Mouse (Mus musculus): ENCODE measurements around the gene Rsph1. TPM values are rescaled to one million over a fixed set of nuclear protein-coding genes. Genes with fewer than 3 reads are reported as not detected.

Rsph1 gene
- polyA plus RNA-seq, 1 experiment, result 0.51 TPM

DNA sequence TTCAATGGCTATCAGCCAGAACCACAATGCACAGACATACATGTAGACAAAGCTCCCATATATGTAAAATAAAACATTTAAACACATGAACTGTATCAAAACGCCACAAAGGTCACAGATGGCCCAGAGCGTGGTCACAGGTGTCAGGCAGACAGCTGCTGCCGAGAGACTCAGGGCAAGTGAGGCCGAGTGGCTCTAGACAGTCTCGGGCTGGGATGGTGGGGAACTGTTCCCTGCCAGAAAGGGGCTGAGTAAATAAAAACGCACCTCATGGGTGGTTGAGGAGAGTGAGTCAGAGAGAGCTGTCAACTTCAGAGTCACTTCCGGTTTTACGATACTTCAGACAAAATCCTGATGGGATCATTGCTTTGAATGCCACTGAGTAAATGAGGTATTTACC is 52.6 kb downstream of the Rsph1 start:
- Histone ChIP-seq H3K36me3 (ENCODE audit: control insufficient read depth, insufficient read depth, low read length) (peaks cover 34% of the 10 kb centered on the region), H3K27ac (ENCODE audit: control insufficient read depth, insufficient read depth, low read length) (peak overlapping the region; percentile 63; the same call in 1 of the 2 replicates), H3K4me1 (replicated peaks; ENCODE audit: control insufficient read depth, insufficient read depth, low read length) (peaks cover 33% of the 10 kb centered on the region), H3K27me3 (ENCODE audit: control insufficient read depth, insufficient read depth, low read length) (no peaks in the 10 kb centered on the region), H3K4me3 (ENCODE audit: control insufficient read depth, insufficient read depth, low read length) (no peak overlapping the region)
- 12% methylated on average over 8 of the region's 8 CpGs for WGBS
- DNase-seq, result peak; percentile 36
- no peak for TF ChIP-seq CTCF (IDR thresholded peaks at IDR 0.05; ENCODE audit: borderline replicate concordance, control insufficient read depth, extremely low read depth, insufficient read depth, low read length, poor library complexity)
- no peak for TF ChIP-seq POLR2A (IDR thresholded peaks at IDR 0.05; ENCODE audit: control insufficient read depth, extremely low read depth, insufficient read depth, low read length, poor library complexity)

DNA sequence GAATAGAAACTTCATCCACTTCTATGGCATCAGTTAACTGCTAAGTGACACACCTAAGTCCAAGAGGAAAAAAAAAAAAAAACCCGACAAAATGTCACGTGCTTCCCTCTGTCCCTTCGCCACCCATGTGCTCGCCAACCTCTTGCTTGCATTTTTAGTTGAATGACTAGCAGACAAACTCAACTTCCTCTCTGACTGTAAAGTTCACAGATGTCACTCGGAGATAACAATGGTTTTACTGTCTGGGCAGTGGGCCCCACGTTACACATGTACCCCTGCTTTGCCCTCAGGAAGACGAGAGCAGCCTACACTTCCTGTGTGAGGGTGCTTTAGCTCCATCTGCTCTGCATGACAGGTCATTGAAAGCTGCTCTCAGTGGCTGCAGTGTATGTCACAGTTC is 53.3 kb downstream of the Rsph1 start:
- peaks cover 31% of the 10 kb centered on the region for H3K36me3 ChIP-seq (ENCODE audit: control insufficient read depth, insufficient read depth, low read length)
- DNase-seq, result peak; percentile 60
- H3K27ac ChIP-seq (ENCODE audit: control insufficient read depth, insufficient read depth, low read length), result peak overlapping the region; percentile 63

DNA sequence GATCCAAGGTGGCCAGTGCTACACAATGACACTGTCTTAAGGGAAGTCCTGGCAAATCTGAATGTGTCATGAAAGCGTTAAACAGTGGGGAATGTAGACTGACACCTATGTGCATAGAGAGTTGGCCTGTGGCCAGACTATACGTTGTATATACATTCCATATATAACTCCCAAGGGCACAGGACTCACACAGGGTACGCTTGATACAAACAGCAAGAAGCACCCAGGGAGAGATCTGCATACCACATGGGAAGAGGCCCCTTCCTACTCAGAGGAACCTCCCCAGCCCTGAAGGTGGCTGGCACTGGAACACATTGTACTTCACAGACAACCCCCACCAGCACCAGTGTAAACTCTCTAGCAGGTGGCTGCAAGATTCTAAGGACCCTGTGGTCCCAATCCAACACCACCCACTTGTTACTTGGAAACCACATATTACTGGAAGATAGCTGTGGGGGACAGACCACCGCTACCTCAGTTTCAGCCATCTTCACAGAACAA is 54.3 kb downstream of the Rsph1 start:
- Histone ChIP-seq H3K27me3 (ENCODE audit: control insufficient read depth, insufficient read depth, low read length) (no peaks in the 10 kb centered on the region), H3K36me3 (ENCODE audit: control insufficient read depth, insufficient read depth, low read length) (peaks cover 32% of the 10 kb centered on the region), H3K27ac (ENCODE audit: control insufficient read depth, insufficient read depth, low read length) (peak overlapping the region; percentile 63; the same call in 1 of the 2 replicates), H3K4me1 (replicated peaks; ENCODE audit: control insufficient read depth, insufficient read depth, low read length) (peaks cover 33% of the 10 kb centered on the region), H3K4me3 (ENCODE audit: control insufficient read depth, insufficient read depth, low read length) (no peak overlapping the region)
- peak; percentile 40 for DNase-seq
- TF ChIP-seq POLR2A (IDR thresholded peaks at IDR 0.05; ENCODE audit: control insufficient read depth, extremely low read depth, insufficient read depth, low read length, poor library complexity) (no peak), CTCF (IDR thresholded peaks at IDR 0.05; ENCODE audit: borderline replicate concordance, control insufficient read depth, extremely low read depth, insufficient read depth, low read length, poor library complexity) (no peak)
- WGBS, result 28% methylated on average over 4 of the region's 4 CpGs

More for the DNA sequence above, 53.3 kb downstream of the Rsph1 start:
- TF ChIP-seq POLR2A (IDR thresholded peaks at IDR 0.05; ENCODE audit: control insufficient read depth, extremely low read depth, insufficient read depth, low read length, poor library complexity) (no peak), CTCF (IDR thresholded peaks at IDR 0.05; ENCODE audit: borderline replicate concordance, control insufficient read depth, extremely low read depth, insufficient read depth, low read length, poor library complexity) (no peak)
- 6% methylated on average over 7 of the region's 7 CpGs for WGBS
- H3K4me3 ChIP-seq (ENCODE audit: control insufficient read depth, insufficient read depth, low read length), result no peak overlapping the region
- peaks cover 33% of the 10 kb centered on the region for H3K4me1 ChIP-seq (replicated peaks; ENCODE audit: control insufficient read depth, insufficient read depth, low read length)
- no peaks in the 10 kb centered on the region for H3K27me3 ChIP-seq (ENCODE audit: control insufficient read depth, insufficient read depth, low read length)

- TF ChIP-seq POLR2A (IDR thresholded peaks at IDR 0.05; ENCODE audit: control insufficient read depth, extremely low read depth, insufficient read depth, low read length, poor library complexity), result no peak
- no peak for TF ChIP-seq CTCF (IDR thresholded peaks at IDR 0.05; ENCODE audit: borderline replicate concordance, control insufficient read depth, extremely low read depth, insufficient read depth, low read length, poor library complexity)
- Histone ChIP-seq H3K27ac (ENCODE audit: control insufficient read depth, insufficient read depth, low read length) (no peak overlapping the region), H3K27me3 (ENCODE audit: control insufficient read depth, insufficient read depth, low read length) (no peaks in the 10 kb centered on the region), H3K36me3 (ENCODE audit: control insufficient read depth, insufficient read depth, low read length) (peaks cover 70% of the 10 kb centered on the region), H3K4me3 (ENCODE audit: control insufficient read depth, insufficient read depth, low read length) (no peak overlapping the region), H3K4me1 (replicated peaks; ENCODE audit: control insufficient read depth, insufficient read depth, low read length) (peaks cover 8% of the 10 kb centered on the region)
- no peak for DNase-seq
- WGBS, result 86% methylated on average over 5 of the region's 5 CpGs
Observed at GRCm38 (mm10) chr17:31216068-31216955, 60.9 kb downstream of the Rsph1 start.

- no peak for TF ChIP-seq CTCF (IDR thresholded peaks at IDR 0.05; ENCODE audit: borderline replicate concordance, control insufficient read depth, extremely low read depth, insufficient read depth, low read length, poor library complexity)
- no peak for TF ChIP-seq POLR2A (IDR thresholded peaks at IDR 0.05; ENCODE audit: control insufficient read depth, extremely low read depth, insufficient read depth, low read length, poor library complexity)
- Histone ChIP-seq H3K27ac (ENCODE audit: control insufficient read depth, insufficient read depth, low read length) (no peak overlapping the region), H3K36me3 (ENCODE audit: control insufficient read depth, insufficient read depth, low read length) (peaks cover 42% of the 10 kb centered on the region), H3K4me1 (replicated peaks; ENCODE audit: control insufficient read depth, insufficient read depth, low read length) (peaks cover 35% of the 10 kb centered on the region), H3K27me3 (ENCODE audit: control insufficient read depth, insufficient read depth, low read length) (no peaks in the 10 kb centered on the region), H3K4me3 (ENCODE audit: control insufficient read depth, insufficient read depth, low read length) (no peak overlapping the region)
- WGBS, result 97% methylated on average over 6 of the region's 6 CpGs
- DNase-seq, result no peak
Observed at GRCm38 (mm10) chr17:31211881-31212280, 65.3 kb downstream of the Rsph1 start.

DNA sequence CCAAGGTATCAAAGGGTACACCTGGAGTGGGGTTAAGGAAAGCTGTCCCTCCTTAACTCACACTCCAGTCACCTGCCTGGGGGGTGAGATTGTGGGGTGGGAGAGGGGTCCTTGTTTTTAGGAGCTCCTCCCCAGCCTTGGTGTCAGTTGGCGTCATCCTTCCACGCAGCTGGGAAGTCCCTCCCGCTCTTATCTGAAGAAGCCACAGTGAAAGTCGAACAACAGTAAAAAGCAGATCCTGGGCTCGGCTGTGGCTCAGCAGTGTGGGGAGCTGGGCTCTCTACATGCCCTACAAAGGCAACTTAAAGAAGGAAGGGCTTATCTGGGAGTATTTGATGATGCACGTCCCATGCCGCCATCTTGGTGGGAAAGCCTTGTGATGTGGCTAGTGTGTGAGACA is 66.9 kb downstream of the Rsph1 start:
- H3K4me1 ChIP-seq (replicated peaks; ENCODE audit: control insufficient read depth, insufficient read depth, low read length), result peaks cover 45% of the 10 kb centered on the region
- H3K4me3 ChIP-seq (ENCODE audit: control insufficient read depth, insufficient read depth, low read length), result no peak overlapping the region
- H3K36me3 ChIP-seq (ENCODE audit: control insufficient read depth, insufficient read depth, low read length), result peaks cover 27% of the 10 kb centered on the region
- no peak for DNase-seq
- H3K27me3 ChIP-seq (ENCODE audit: control insufficient read depth, insufficient read depth, low read length), result no peaks in the 10 kb centered on the region
- peak overlapping the region; percentile 57 for H3K27ac ChIP-seq (ENCODE audit: control insufficient read depth, insufficient read depth, low read length)
- WGBS, result 9% methylated on average over 7 of the region's 7 CpGs
- TF ChIP-seq POLR2A (IDR thresholded peaks at IDR 0.05; ENCODE audit: control insufficient read depth, extremely low read depth, insufficient read depth, low read length, poor library complexity) (no peak), CTCF (IDR thresholded peaks at IDR 0.05; ENCODE audit: borderline replicate concordance, control insufficient read depth, extremely low read depth, insufficient read depth, low read length, poor library complexity) (no peak)

Measured in thymus, adult 2 months (tissue).